Mouse (Mus musculus) layer of hippocampus, postnatal 14 days (tissue): ENCODE measurements around the gene Abca9. TPM values are rescaled to one million over a fixed set of nuclear protein-coding genes. Genes with fewer than 3 reads are reported as not detected.

Experiments
- DNase-seq, 2 experiments: peaks; one replicate each; pipeline ENCODE4 v3.0.0; 2021 to 2022; ENCODE audit warnings: low spot score in 2 of 2, mixed read lengths in 1 of 2
- long read RNA-seq, 2 experiments: library from polyadenylated mRNA; stranded (forward); transcript quantifications; one replicate each; pipeline ENCODE4 v2.0.0; 2021
- total RNA-seq, 2 experiments: library from RNA; stranded (reverse); gene quantifications; 2 replicates each; pipeline ENCODE4 v1.2.3; 2021

The Abca9 gene
- total RNA-seq, result 1 to 10 TPM; 7.6 to 7.9 TPM
- long read RNA-seq, experiment 1, full-length matches to known transcripts, result 1 of 3 reads
- long read RNA-seq, experiment 1, partial matches to known transcripts, result 1 of 3 reads
- long read RNA-seq, experiment 1, other reads (novel, unspliced or antisense), result 1 of 3 reads
- long read RNA-seq, experiment 2, full-length matches to known transcripts, result 2 of 4 reads
- long read RNA-seq, experiment 2, partial matches to known transcripts, result 1 of 4 reads
- long read RNA-seq, experiment 2, other reads (novel, unspliced or antisense), result 1 of 4 reads

- DNase-seq, result peak; percentile 5 to 33
These were observed at the start of gene Abca9 for GRCm38 (mm10) chr11:110167459-110168251. Abca9 (minus strand) TSS chr11:110168196.

DNA sequence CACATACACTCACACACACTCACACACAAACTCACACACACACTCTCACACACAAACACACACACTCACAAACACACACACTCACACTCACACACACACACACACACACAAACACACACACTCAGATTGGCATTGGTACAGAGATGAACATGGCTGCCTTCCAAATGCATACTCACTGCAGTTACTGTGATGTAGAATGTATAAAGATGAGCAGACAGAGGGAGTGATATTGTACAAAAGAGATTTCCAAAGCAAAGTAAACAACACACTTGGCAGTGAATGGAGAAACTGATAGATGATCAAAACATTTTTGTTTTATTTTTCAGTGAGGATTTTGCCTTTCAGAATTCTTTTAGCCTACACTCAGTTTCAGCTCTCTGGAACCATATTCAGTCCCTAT, 49.1 kb upstream of the Abca9 start:
- no peak for DNase-seq

- no peak for DNase-seq
These were observed 35.9 kb upstream of the Abca9 start for GRCm38 (mm10) chr11:110203930-110204329.

DNA sequence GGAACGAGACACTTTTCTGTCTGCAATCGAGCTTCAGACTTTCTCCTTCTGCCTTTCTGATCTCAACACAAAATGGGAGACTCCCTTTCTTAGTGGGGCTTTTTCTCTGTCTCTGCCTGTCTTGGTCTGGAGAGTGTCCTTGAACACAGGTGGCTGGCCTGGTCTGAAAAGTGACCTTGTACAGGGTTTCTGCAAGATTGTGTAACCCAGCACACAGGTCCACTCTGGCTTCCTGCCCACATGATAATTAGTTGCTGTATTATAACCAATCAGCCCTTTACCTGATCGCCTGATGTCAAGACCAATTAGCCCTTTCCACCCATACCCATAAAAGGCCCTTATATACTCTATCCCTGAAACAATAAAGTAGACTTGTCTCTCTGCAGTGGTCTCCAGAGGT, 30.9 kb upstream of the Abca9 start:
- DNase-seq, result no peak

- DNase-seq, result no peak
These were observed 28.7 kb upstream of the Abca9 start for GRCm38 (mm10) chr11:110196561-110197306.

- DNase-seq, result peak in 1 of 2 experiments; percentile 4
These were observed 27.3 kb upstream of the Abca9 start for GRCm38 (mm10) chr11:110195310-110195709.

DNA sequence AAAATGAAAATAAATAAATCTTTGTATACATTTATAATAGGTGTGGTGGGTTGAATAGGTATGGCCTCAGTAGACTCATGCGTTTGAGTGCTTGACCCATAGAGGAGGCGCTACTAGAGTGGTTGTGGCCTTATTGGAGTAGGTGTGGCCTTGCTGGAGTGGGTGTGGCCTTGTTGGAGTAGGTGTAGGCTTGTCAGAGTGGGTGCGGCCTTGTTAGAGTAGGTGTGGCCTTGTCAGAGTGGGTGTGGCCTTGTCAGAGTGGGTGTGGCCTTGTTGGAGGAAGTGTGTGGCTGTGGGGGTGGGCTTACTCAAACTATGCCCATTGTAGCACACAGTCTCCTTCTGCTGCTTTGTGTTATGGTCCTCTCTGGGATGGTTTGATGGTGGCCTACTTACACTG, 3.2 kb upstream of the Abca9 start:
- no peak for DNase-seq

- DNase-seq, result no peak
These were observed 2.2 kb downstream of the Abca9 start for GRCm38 (mm10) chr11:110165822-110166221.

GRCm38 (mm10) chr11:110165409-110165808, 2.6 kb downstream of the Abca9 start:
- no peak for DNase-seq

DNA sequence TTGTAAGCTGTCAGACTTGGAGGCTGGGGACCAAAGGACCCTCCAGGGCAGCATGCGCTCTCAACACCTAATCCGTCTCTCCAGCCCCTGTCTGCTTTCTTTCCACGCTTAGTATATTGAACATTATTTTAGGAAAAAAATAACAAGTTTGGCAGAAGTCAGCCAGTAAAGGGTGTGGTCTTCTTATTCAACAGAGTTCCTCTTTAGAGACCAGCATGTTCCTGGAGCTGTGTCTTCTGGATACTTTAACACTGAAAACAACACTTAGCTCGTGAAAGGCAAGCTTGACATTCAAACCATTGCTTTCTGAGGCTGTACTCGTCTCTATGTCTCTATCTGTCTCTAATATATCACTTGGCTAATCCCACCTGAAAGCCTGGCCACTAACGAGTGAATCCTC, 10.9 kb downstream of the Abca9 start:
- DNase-seq, result no peak

DNA sequence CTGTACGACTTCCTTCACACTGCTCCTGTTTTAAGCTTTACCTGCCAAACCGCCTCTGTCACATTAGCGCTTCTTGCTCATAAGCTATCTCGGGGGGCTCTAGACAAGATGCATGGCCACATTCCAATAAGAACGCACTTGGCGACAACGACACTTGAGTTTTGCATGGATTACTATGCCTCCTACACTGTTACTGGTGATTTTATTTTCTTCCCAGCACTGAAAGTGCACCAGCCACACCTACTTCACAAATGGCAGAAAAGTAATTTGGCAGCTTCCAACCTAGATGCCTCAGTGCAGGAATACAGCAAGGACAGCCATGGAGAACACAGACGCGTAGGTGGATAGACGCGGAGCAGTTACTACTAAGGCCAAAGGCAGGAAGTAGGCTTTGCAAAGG, 12.0 kb downstream of the Abca9 start:
- DNase-seq, result no peak

GRCm38 (mm10) chr11:110147640-110148039, 20.4 kb downstream of the Abca9 start:
- no peak for DNase-seq

GRCm38 (mm10) chr11:110145421-110145820, 22.6 kb downstream of the Abca9 start:
- DNase-seq, result no peak

DNA sequence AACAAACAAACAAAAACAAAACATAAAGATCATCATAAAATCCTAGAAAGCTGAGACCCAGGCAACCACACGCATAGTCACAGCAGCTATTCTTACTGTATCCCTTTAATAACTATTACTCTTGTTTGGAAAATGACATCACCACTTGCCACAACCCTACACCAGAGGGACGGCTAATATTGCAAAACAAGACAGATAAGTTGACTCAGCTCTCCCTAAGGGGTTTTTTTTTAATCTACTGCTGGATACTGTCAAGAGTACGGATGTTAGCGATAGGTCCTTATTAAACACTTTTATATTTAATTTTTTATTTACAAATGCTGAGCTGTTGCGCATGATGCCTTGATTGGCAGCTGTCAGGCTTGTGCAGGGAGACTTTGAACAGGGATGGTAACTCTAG, 37.2 kb downstream of the Abca9 start:
- no peak for DNase-seq

- DNase-seq, result peak; percentile 5 to 41
These were observed 56.9 kb downstream of the Abca9 start for GRCm38 (mm10) chr11:110111137-110111536.

DNA sequence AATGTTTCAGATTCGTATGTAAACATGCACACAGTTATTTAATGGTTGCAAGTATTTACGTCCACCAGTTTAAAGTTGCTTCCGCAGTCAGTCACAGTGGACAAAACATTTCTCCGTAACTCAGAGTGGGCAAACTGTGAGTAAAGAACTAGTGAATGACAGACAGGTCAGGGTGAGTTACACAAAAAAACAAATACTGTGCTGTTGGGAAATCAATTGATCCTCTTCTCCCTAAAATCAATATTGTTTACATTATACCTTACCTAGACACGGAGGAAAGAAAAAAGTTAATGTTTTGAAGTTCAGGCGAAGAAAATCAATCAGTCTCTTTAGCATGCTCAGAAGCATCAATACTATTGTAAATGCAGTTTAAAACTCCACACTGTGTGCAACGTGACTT, 66.6 kb downstream of the Abca9 start:
- no peak for DNase-seq

- no peak for DNase-seq
These were observed 69.1 kb downstream of the Abca9 start for GRCm38 (mm10) chr11:110098901-110099300.

DNA sequence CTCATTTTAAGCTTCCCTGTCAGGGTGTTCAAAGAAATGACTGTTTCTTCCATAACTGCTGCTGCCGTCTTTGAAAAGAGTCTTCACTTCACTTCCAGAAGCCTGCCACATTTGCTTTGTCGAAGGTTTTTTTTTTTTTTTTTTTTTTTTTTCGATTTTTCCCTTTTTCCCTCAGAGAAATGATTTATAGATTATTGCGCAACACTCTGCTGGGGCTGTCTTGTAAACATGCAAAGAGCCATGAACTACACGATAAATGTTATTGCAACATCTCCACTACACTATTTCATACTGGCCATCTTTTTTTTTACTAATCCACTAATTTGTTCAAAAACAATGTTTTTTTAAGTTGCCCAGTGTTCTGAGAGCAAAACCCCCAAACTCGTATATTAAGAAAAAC, 70.5 kb downstream of the Abca9 start:
- DNase-seq, result no peak

DNA sequence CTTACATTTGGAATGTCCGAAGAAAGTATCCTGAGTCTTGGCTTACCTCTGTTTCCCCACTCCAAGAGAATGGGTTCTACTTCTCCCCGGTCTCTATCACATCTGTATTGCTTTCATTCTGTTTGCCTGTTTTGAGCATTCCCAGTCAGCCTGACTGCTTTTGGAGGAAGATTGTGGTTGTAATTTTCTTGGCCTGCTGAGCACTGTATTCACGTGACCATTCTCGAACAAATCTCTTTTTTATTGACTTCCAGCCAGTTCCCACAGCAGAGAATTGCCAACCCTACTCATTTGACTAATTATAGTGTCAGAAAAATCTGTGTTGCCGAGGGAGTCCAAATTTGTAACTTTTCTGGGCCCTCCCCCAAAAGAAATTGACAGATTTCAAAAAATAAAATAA, 72.1 kb downstream of the Abca9 start, which contains the start of gene Abca8a:
Gene Abca8a, minus strand, starts transcription at position 121 of the 400 bp plus-strand sequence.
- peak; percentile 6 to 80 for DNase-seq

- DNase-seq, result no peak
These were observed 73.1 kb downstream of the Abca9 start for GRCm38 (mm10) chr11:110094846-110095380.

DNA sequence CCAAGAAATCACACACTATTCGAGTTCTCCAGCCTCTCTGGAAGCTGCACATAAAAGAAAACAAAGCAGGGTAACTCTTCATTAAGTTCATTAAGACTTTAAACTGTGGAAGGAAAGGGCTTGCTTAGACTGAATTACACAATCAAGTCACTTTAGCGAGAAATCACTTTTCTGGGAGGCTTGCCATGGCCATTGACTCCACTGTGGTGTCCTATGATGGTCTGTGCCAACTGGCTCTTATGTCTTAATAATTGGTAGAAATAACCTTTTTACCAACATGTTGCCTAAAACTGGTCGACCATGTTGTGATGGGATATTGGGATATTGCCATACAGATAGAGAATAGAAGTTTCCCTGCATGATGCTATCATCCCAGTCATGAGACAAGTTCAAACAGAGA, 73.8 kb downstream of the Abca9 start:
- DNase-seq, result peak in 1 of 2 experiments; percentile 8

DNA sequence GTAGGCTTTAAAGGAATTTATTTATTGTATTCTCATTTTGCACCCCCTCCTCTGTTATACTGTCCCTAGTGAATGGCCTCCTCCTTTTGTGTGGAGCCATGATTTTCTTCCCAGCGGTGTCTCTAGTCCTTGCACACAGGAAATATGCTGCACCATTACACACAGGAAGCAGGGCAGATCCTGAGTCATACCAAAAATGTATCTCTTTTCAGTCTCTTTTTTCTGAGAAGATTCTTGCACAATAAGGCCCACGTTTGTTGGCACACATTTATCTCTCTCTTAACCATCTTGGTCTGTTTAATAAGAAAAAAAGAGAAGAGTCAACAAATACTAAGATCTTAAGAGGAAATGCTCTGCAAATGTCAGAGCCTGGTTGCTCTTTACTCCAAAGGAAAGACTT, 76.7 kb downstream of the Abca9 start:
- DNase-seq, result no peak
